Mouse (Mus musculus) CH12.LX (cell line): ENCODE measurements around the gene Smcr8.
A peak's percentile ranks its signal among the peaks of the same experiment; 100 is the strongest.

Source experiments
- CTCF ChIP-seq, 2 experiments: IDR thresholded peaks in 1 of 2; conservative IDR thresholded peaks in 1 of 2; 2 replicates each; pipeline ENCODE4 v1.5.1; 2011 to 2012; ENCODE audit warnings: low read depth in 2 of 2, low read length in 2 of 2, improper control_type of control experiment in 1 of 2, inconsistent platforms in 1 of 2, mild to moderate bottlenecking in 1 of 2, moderate library complexity in 1 of 2
- E2F4 ChIP-seq: IDR thresholded peaks from 2 replicates; pipeline ENCODE4 v1.6.1; 2011; ENCODE audit warnings: low read depth, low read length, improper control_type of control experiment; ENCODE audit not compliant: insufficient replicate concordance
- MYC ChIP-seq: IDR thresholded peaks from 2 replicates; pipeline ENCODE4 v1.6.1; 2011; ENCODE audit warnings: low read depth, mild to moderate bottlenecking, improper control_type of control experiment, low read length

DNA sequence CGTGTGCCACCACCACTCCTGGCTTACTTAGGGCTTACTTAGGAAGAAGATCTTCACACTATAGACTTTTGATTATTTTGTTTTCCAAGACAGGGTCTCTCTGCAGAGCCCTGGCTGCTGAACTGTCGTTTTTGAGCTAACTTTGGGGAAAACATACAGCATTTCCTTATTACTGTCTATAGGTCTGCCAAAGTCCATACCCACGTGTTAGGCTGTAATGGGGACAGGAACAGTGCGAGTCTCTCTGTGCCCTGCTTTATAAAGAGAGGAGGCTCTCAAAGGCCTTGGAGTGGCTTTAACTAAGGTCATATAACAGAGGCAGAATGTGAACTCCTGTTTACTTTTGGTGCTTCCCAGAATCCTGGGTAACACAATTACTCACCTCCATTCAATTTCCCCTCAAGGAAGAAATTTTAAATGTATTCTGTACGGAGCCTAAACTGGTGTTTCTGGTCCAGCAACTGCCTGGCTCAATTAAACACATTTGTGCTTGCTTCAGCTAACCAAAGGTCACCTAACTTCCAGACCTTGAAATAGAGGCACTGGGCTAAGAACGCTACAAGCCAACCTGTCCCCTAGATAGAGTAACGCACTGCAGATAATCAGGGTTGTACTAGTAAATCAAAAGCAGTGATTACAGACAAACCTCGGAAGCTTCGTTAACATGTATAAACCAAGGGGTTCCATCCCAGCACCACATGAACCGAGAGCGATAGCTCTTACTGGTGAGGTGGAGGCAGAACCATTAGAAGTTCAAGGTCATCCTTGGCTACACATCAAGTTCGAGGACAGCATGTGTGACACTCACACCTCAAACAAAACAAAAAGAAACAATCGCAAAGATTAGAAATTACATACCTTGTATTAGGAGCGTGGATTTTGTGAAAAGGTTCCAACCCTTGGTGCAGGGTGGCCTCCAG, 33.0 kb downstream of the Smcr8 start:
- peak; percentile 87 for TF ChIP-seq MYC
- TF ChIP-seq CTCF (conservative IDR thresholded peaks at IDR 0.05 in 1 of 2, IDR thresholded peaks at IDR 0.05 in 1 of 2; ENCODE audit: low read depth in 2 of 2, low read length in 2 of 2) = no peak
- TF ChIP-seq E2F4 = no peak
